Mouse (Mus musculus) limb, embryonic 11.5 days (tissue): Measurements from ENCODE around the gene Cox11. TPM values are rescaled to one million over a fixed set of nuclear protein-coding genes. Genes with fewer than 3 reads are reported as not detected.

ENCODE experiments used
- ATAC-seq: fragments of 200-750 bp; cut with Nextera tagmentation; 2 replicates; pipeline ENCODE4 v1.8.0; 2017; ENCODE audit warnings: low read depth; ENCODE audit not compliant: insufficient number of reproducible peaks, low FRiP score, low TSS enrichment
- DNase-seq: peaks from one replicate; pipeline ENCODE4 v3.0.0-alpha.2; 2015; ENCODE audit warnings: low spot score
- H3K27ac ChIP-seq: fragments of 300-500 bp; sonication (generic); replicated peaks from 2 replicates; pipeline ENCODE4 v1.5.1; 2014; ENCODE audit warnings: low read depth, mild to moderate bottlenecking, low read length
- H3K27me3 ChIP-seq: fragments of 300-500 bp; sonication (generic); 2 replicates; pipeline ENCODE4 v1.6.1; 2014; ENCODE audit warnings: mild to moderate bottlenecking, low read length, mixed read lengths; ENCODE audit not compliant: control insufficient read depth, insufficient read depth
- H3K36me3 ChIP-seq: fragments of 300-500 bp; sonication (generic); 2 replicates; pipeline ENCODE4 v1.6.1; 2014; ENCODE audit warnings: mild to moderate bottlenecking, low read length, moderate library complexity, mixed read lengths; ENCODE audit not compliant: control insufficient read depth, insufficient read depth
- H3K4me1 ChIP-seq: fragments of 300-500 bp; sonication (generic); 2 replicates; pipeline ENCODE4 v1.6.1; 2014; ENCODE audit warnings: low read length, mixed read lengths; ENCODE audit not compliant: control insufficient read depth, insufficient read depth
- H3K4me2 ChIP-seq: fragments of 300-500 bp; sonication (generic); 2 replicates; pipeline ENCODE4 v1.6.1; 2014; ENCODE audit warnings: low read depth, mild to moderate bottlenecking, moderate library complexity; ENCODE audit not compliant: severe bottlenecking
- H3K4me3 ChIP-seq: fragments of 300-500 bp; sonication (generic); 2 replicates; pipeline ENCODE4 v1.5.1; 2014; ENCODE audit warnings: low read depth, low read length
- H3K9ac ChIP-seq: fragments of 300-500 bp; sonication (generic); 2 replicates; pipeline ENCODE4 v1.6.1; 2014; ENCODE audit warnings: mild to moderate bottlenecking, low read length
- H3K9me3 ChIP-seq: fragments of 300-500 bp; sonication (generic); 2 replicates; pipeline ENCODE4 v1.6.1; 2016; ENCODE audit warnings: low read length; ENCODE audit not compliant: control insufficient read depth
- WGBS: fragments of 180-500 bp; shearing (Covaris S2); extraction: QIAGEN DNeasy Blood & Tissue Kit; methylation state at CpG from one replicate; pipeline ENCODE4 v1.1.7; 2014; 5-methylcytosine and 5-hydroxymethylcytosine counted together
- polyA plus RNA-seq: library from polyadenylated mRNA; unstranded; fragments of >200 nt; fragmentation: Nextera tagmentation; extraction: Ambion mirVana; gene quantifications from 2 replicates; pipeline ENCODE4 v1.2.1, GENCODE M21; 2014

Gene Cox11
- polyA plus RNA-seq, result 27.9 and 30.7 TPM in 2 replicates

DNA sequence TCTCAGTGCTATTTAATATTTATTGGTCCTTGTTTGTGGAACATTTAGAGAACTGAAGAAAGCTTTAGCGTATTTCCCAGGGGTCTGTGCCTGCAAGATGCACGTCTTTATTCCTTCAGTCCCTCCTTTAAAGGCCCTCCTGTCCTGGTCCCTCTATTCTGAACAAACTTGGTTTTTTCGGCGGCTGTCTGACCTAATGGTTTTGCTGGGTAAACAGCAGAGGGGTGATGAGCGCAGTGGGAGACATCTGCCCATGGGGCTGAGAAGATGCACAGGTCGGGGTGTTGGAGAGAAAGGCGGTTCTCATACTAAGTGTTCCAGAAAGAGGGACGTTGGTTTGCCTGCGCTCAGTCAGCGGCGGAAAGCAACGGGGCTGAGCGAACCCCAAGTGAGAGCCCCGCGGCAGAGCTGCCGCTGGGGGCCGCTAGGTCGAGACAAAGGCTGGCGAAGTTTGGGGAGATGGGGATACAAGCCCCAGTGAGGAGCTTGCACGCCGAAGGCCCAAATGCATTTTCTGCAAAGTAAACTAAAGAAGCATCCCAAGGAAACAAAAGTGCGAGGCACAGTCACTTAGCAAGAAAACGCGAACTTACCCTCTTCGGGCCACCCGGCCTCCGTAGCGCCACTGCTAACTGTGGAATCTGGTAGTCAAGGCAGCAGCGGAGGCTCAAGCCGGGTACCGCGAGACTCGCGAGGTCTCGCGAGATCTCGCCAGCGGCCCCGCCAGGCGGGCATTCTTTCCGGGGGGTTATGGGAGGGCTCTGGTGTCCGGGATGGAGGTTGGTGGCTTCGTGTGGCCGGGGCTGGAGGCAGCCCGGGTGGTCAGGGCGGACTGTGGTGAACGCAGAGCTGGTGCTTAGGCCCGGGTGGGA is at the start of gene Cox11, which contains the start of gene Stxbp4:
TSS of gene Cox11 (plus strand) at position 734 of the 872 bp plus-strand sequence.
TSS of gene Stxbp4 (minus strand) at position 645 of the 872 bp plus-strand sequence.
- Histone ChIP-seq H3K27me3 (no peaks in the 10 kb centered on the region), H3K4me2 (peak within 1 kb of the TSS; percentile 67), H3K4me3 (peak within 1 kb of the TSS; percentile 97), H3K27ac (peak within 1 kb of the TSS; percentile 88), H3K9ac (peak within 1 kb of the TSS; percentile 96), H3K9me3 (no peaks in the 10 kb centered on the region), H3K4me1 (no peaks in the 10 kb centered on the region), H3K36me3 (peaks cover 2% of the 10 kb centered on the region; the same call in 1 of the 2 replicates)
- WGBS, result under 1% methylated on average over 48 of the region's 48 CpGs
- DNase-seq, result peak; percentile 95
- ATAC-seq, result peak; percentile 96

DNA sequence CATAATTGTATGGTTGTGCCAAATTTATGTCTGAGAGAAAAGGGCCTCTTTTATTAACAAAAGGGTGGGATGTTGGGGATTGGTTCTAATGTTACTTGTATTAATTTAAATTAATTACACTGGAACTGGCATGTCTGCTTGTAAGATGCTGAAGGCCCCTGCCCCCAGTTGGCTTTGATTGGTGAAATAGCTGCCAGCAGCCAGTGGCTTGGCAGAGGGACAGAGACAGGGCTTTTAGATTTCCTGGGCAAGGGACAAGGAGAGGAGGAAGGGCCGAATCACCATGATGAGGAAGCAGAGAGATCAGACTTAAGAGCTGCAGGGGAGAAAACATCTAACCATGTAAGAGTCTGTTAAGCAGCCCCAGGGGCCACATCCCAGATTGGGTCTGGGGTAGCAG is 47.0 kb upstream of the Cox11 start:
- H3K4me1 ChIP-seq, result no peaks in the 10 kb centered on the region
- peaks cover 6% of the 10 kb centered on the region; the same call in 1 of the 2 replicates for H3K36me3 ChIP-seq
- 90% methylated on average over 1 of the region's 1 CpGs for WGBS
- ATAC-seq, result no peak
- H3K27ac ChIP-seq, result no peak overlapping the region
- H3K4me2 ChIP-seq, result no peak overlapping the region
- H3K27me3 ChIP-seq, result no peaks in the 10 kb centered on the region
- DNase-seq, result no peak
- H3K4me3 ChIP-seq, result no peak overlapping the region
- H3K9me3 ChIP-seq, result no peaks in the 10 kb centered on the region
- H3K9ac ChIP-seq, result no peak overlapping the region

DNA sequence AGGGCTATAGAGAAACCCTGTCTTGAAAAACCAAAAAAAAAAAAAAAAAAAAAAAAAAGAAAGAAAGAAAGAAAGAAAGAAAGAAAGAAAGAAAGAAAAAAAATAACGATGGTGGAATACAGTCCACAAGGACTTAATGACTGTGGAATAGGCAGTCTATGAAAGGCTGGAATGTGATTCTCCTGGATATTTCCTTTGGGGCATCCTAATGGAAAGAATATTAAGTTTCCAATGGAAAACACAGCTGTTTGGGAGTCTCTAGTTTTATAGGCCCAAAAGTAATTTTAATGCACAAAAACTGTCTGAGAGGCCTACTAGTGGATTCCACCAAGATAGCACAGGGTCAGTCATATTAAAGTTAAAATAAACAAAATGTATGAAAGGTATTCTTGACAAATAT is 42.1 kb upstream of the Cox11 start:
- DNase-seq (no peak), ATAC-seq (no peak)
- Histone ChIP-seq H3K36me3 (peaks cover 2% of the 10 kb centered on the region; the same call in 1 of the 2 replicates), H3K9me3 (no peaks in the 10 kb centered on the region), H3K27me3 (no peaks in the 10 kb centered on the region), H3K4me2 (no peak overlapping the region), H3K9ac (no peak overlapping the region), H3K27ac (no peak overlapping the region), H3K4me3 (no peak overlapping the region), H3K4me1 (no peaks in the 10 kb centered on the region)
- 90% methylated on average over 1 of the region's 1 CpGs for WGBS

DNA sequence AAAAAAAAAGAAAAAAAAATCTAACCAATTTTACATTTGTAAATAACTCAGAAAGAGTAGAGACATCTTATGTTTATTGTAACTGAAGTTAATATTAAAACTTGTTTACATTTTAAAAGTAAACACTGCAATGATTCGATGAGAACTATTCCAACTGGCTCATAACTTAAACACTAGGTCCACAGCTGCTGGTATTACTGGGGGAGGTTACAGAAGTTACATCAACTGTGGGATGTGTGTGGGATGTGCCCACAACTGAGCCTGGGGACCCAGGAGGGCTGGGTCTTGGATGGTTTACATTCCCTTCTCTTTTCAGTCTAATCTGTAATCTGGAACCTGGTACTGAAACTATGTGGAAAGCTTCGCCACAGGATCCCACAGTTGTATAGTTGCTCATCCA is 34.9 kb upstream of the Cox11 start:
- H3K27me3 ChIP-seq, result no peaks in the 10 kb centered on the region

DNA sequence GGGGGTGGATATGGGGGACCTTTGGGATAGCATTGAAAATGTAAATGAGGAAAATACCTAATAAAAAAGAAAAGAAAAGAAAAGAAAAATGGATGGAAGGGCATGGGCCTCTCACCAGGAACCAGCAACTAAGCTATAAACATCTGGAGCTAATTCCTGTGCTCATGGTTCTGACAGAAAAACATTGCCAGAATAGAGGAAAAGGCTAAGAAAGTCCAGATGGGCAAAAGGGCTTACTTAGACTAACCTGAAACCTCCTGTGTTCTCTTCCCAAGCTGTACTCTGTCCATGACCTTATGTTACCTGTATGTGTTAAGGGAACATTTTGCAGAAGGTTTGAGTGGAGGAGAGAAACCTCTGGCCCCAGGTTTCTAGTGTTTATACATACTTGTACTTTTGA is 25.9 kb upstream of the Cox11 start:
- Histone ChIP-seq H3K4me3 (no peak overlapping the region), H3K27ac (no peak overlapping the region), H3K4me1 (no peaks in the 10 kb centered on the region), H3K36me3 (0 out of 2 replicates have a peak, but pooled peaks cover 2% of the 10 kb centered on the region), H3K9me3 (no peaks in the 10 kb centered on the region), H3K4me2 (no peak overlapping the region), H3K9ac (no peak overlapping the region), H3K27me3 (no peaks in the 10 kb centered on the region)
- ATAC-seq (no peak), DNase-seq (no peak)

More for the DNA sequence above, 34.9 kb upstream of the Cox11 start:
- no peak overlapping the region for H3K4me2 ChIP-seq
- no peak overlapping the region for H3K27ac ChIP-seq
- H3K9me3 ChIP-seq, result no peaks in the 10 kb centered on the region
- DNase-seq, result no peak
- H3K4me3 ChIP-seq, result no peak overlapping the region
- H3K4me1 ChIP-seq, result no peaks in the 10 kb centered on the region
- ATAC-seq, result no peak
- WGBS, result 92% methylated on average over 2 of the region's 2 CpGs
- H3K36me3 ChIP-seq, result peaks cover 2% of the 10 kb centered on the region; the same call in 1 of the 2 replicates
- H3K9ac ChIP-seq, result no peak overlapping the region

DNA sequence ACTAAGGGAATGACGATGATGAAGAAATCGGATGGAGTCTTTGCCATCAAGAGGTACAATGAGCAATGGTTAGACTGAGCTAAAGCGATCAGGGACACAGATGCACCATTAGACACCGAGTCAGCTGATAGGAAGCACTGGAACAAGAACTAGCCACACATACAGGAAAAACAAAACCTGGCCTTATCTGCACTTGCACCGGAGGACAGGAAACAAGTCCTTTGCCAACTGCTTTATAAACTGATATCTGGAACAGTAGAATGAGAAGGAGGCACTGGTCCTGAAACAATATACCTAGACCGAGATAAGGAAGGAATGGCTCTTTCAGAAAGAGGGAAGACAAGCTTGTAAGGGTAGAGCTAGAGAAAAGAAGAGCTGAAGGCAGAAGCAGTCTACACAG is 23.2 kb upstream of the Cox11 start:
- no peaks in the 10 kb centered on the region for H3K9me3 ChIP-seq
- WGBS, result 93% methylated on average over 6 of the region's 6 CpGs
- ATAC-seq (no peak), DNase-seq (no peak)
- no peak overlapping the region for H3K4me3 ChIP-seq
- H3K27me3 ChIP-seq, result no peaks in the 10 kb centered on the region
- H3K4me2 ChIP-seq, result no peak overlapping the region
- H3K36me3 ChIP-seq, result 0 out of 2 replicates have a peak, but pooled peaks cover 2% of the 10 kb centered on the region
- H3K27ac ChIP-seq, result no peak overlapping the region
- no peaks in the 10 kb centered on the region for H3K4me1 ChIP-seq
- no peak overlapping the region for H3K9ac ChIP-seq

DNA sequence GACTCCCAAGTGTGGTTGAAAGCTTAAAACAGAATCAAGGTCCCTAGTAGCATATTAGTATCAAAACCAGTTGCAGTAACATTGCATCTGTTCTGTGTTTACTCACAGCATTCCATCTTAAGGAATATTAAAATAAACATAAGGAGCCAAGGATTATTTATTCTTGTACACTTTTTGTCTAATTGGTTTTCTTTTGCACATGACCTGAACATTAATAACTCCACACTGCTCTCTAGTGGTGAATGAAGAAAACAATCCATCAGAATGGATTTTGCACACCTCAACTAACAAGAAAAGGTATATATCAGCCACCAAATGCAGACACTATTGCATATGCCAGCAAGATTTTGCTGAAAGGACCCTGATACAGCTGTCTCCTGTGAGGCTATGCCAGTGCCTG is 21.5 kb upstream of the Cox11 start:
- H3K4me1 ChIP-seq, result no peaks in the 10 kb centered on the region
- DNase-seq (no peak), ATAC-seq (no peak)
- no peak overlapping the region for H3K9ac ChIP-seq
- H3K4me3 ChIP-seq, result no peak overlapping the region
- H3K27ac ChIP-seq, result no peak overlapping the region
- H3K27me3 ChIP-seq, result no peaks in the 10 kb centered on the region
- no peak overlapping the region for H3K4me2 ChIP-seq
- H3K36me3 ChIP-seq, result 0 out of 2 replicates have a peak, but pooled peaks cover 2% of the 10 kb centered on the region
- H3K9me3 ChIP-seq, result no peaks in the 10 kb centered on the region

DNA sequence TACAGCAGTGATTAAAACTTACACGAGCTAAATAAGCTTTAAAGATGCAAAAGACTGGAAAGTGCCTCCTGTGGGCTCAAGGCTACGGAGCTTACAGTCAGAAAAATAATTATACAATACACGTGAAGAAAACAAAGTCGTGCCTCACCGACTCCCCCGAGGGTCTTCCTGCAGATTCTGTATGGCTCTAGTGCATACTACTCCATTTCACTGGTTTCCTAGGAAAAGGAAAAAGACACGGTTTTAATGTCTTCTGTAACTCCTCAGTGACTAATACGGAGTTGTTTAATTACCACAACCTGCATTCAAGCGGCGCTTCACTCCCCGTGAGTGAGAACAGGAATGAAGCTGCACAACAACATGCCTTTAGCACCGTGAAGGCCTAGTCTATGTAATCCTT is 15.9 kb upstream of the Cox11 start:
- Histone ChIP-seq H3K36me3 (no peaks in the 10 kb centered on the region), H3K9ac (no peak overlapping the region), H3K27me3 (no peaks in the 10 kb centered on the region), H3K4me3 (no peak overlapping the region), H3K4me2 (no peak overlapping the region), H3K27ac (no peak overlapping the region), H3K9me3 (no peaks in the 10 kb centered on the region), H3K4me1 (no peaks in the 10 kb centered on the region)
- no peak for DNase-seq
- no peak for ATAC-seq
- WGBS, result 92% methylated on average over 12 of the region's 12 CpGs
